Mouse (Mus musculus): ENCODE results near the gene Rxra.

DNA sequence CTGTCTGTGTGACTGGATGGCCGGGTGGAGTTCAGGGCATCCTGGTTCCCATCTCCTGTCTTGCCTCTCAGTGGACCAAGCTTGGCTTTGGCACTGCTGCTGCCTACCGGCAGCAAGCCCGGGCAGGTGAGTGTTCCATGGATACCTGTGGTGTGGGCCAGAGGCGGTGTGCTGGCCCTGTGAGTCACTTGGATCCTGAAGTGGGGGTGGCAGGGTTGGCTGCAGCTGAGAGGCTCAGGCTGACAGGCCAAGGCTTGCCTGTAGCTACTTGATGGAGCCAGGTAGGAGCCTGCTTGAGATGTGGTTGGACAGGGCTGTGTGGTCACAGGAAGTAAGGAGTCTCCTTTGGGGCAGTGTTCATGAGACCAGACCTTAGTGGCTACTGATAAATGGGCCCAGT, 45.4 kb downstream of the Rxra start:
- TF ChIP-seq CTCF (conservative IDR thresholded peaks at IDR 0.05; ENCODE audit: insufficient read depth, insufficient read length, low read depth, low read length), result no peak
- no peak for TF ChIP-seq POLR2A (IDR thresholded peaks at IDR 0.05; ENCODE audit: low read depth, low read length)

All from kidney, adult 2 months (tissue).